Mouse (Mus musculus): ENCODE data around the gene Gm9376.

Gene Gm9376

DNA sequence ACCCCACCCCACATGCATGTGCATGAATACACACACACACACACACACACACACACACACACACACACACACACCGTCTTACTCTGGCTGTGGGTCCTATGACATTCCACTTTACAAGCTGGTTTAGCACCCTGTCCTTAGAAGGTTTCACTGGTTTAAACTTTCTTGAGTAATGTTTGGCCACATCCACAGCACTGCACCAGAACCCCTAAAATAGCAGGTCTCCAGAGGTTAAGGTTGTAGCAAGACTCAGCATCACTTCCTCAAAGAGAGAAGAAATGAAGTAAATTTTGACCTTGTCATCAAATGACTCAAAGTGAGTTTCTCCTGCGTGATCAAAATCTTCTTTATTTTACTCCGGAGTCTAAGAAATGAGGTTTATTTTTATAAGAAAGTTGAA lies 15.5 kb downstream of the Gm9376 start:
- no peak for DNase-seq (ENCODE audit: low read depth)

GRCm38 (mm10) chr14:118282917-118283316 lies 16.2 kb downstream of the Gm9376 start:
- DNase-seq (ENCODE audit: low read depth), result no peak

GRCm38 (mm10) chr14:118286096-118286495 lies 19.3 kb downstream of the Gm9376 start:
- DNase-seq (ENCODE audit: low read depth), result no peak

DNA sequence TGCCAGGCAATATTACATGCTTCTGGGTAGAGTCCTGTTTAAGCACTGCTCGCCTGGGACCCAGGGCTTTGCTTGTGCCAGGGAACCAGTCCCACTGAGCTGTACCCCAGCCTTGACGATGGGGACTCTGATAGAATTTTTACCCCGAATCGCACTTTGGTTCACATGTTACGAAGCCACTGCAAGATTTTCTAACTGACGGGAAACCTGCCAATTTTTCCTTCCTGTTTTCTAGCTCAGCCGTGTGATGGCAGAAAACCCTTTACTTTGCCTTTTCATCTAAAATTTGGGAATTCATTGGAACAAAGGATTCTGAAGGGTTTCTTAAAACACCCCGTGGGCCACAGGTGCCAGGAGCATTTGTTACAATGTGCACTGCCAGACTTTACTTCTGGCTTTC lies 22.4 kb downstream of the Gm9376 start:
- DNase-seq (ENCODE audit: low read depth), result no peak

DNA sequence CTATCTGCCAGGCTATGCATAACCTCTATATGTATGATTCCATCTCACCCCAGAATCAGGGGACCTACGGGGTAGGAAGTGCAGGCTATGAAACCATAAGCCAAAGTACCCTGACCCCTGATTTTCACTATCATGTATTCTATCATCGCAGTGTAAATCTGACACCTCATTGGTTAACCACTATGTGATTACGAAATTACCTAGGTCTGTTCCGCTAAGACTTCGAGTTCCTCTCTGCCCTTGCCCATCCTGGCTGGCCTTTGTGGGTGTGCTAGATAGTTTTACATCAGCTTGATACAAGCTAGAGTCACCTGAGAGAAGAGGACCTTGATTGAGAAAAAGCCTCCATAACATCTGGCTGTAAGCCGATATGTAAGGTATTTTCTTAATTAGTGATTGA lies 23.2 kb downstream of the Gm9376 start:
- DNase-seq (ENCODE audit: low read depth), result no peak

DNA sequence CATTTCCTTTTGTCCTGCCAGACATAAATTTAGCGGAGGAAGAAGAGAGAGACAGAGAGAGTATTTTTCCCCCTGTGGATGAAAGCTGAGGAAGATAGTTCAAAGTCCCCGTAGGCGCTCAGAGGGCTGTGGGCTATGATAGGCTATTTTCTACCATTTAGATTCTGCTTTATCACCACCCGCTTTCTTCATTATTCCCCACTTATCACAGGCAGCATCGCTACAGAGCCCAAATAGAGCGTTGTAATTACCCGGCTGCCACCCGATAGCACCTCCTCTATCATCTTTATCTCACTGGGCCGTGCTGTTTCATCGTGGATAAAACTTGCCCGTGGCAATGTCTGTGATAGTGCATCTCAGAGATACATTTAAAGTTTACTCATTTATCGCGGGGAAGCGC lies 35.8 kb downstream of the Gm9376 start:
- DNase-seq (ENCODE audit: low read depth), result no peak

DNA sequence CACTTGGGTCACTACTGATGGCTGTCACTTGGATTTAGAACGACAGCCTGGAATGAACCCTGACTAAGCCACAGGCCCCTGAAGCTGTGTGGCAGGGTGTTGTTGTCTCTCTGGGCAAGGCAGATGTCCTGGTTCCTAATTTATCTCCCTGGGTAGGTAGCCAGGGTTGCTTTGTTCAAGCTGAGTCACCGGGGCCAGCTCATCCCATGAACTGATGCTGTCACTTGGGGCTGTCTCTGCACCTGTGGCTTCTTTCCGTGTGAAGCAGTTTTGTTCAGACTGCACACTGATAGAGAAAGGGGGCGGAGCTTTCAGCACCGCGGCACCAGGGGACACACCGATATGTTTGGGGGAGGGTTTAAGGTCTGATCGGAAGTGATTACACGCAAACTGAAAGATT lies 37.8 kb downstream of the Gm9376 start:
- no peak for DNase-seq (ENCODE audit: low read depth)

- no peak for DNase-seq (ENCODE audit: low read depth)
Measured at GRCm38 (mm10) chr14:118305951-118306350, 39.2 kb downstream of the Gm9376 start.

DNA sequence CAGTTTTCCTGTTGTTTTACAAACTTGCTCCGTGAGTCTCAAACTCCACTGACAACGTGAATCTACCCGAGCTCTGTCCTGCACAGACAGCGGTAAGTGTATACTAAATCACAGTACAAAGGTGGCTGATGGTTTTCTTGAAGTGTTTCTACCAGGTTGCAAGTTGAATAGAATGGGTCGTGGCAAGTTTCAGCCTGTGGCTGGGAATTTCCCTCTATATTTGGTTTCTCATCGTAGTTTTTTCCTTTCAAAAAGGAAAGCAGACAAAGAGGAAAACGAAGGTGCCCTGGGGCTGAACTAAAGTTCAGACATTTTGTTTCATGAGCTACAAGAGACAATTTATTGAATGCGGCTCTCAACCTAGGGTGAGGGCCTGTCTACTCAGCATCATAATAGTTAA lies 40.3 kb downstream of the Gm9376 start:
- DNase-seq (ENCODE audit: low read depth), result no peak

GRCm38 (mm10) chr14:118311703-118312102 lies 44.9 kb downstream of the Gm9376 start:
- no peak for DNase-seq (ENCODE audit: low read depth)

- DNase-seq (ENCODE audit: low read depth), result no peak
Measured at GRCm38 (mm10) chr14:118312664-118313063, 45.9 kb downstream of the Gm9376 start.

GRCm38 (mm10) chr14:118313931-118314330 lies 47.2 kb downstream of the Gm9376 start:
- DNase-seq (ENCODE audit: low read depth), result no peak

GRCm38 (mm10) chr14:118317260-118317659 lies 50.5 kb downstream of the Gm9376 start:
- DNase-seq (ENCODE audit: low read depth), result no peak
